Mouse (Mus musculus): ENCODE measurements around the gene Mtmr14.

- no peak for TF ChIP-seq CTCF (IDR thresholded peaks at IDR 0.05; ENCODE audit: low read depth, low read length)
- TF ChIP-seq POLR2A (IDR thresholded peaks at IDR 0.05; ENCODE audit: extremely low read depth, insufficient read depth, low read length) = no peak
Observed at GRCm38 (mm10) chr6:113266996-113267655, 29.5 kb downstream of the Mtmr14 start.

Data from liver, adult 2 months (tissue).